Comparison of ENCODE assay signal across 8 mouse cellular contexts in genomic region chr2:4252541-4253291, GRCm38 (mm10).
DNase-seq lines count a peak whose midpoint lies in the region; ATAC-seq and TF ChIP-seq lines count a peak whose summit lies in the region.

No protein-coding gene starts in this region.

- no peak for TF ChIP-seq POLR2A in cerebellum, adult 2 months (IDR thresholded peaks at IDR 0.05; ENCODE audit: borderline replicate concordance, insufficient read depth, low read length)

- peak overlapping the region; percentile 3; the same call in 1 of the 2 replicates for H3K27ac ChIP-seq in liver, embryonic 11.5 days (ENCODE audit: low read depth, low read length)
- peak overlapping the region; percentile 76 for H3K27ac ChIP-seq in heart, embryonic 10.5 days
- H3K27ac ChIP-seq in limb, embryonic 15.5 days = peak overlapping the region; percentile 67
- H3K27ac ChIP-seq in stomach, postnatal 0 days (replicated peaks) = 0 out of 2 replicates have a peak overlapping the region, but pooled peaks have one; percentile 40
- no peak overlapping the region for H3K27ac ChIP-seq in cerebellum, adult 2 months (ENCODE audit: insufficient read depth, low read length)

- H3K4me1 ChIP-seq in liver, embryonic 11.5 days (replicated peaks; ENCODE audit: control insufficient read depth, insufficient read depth, low read length) = no peaks in the 10 kb centered on the region
- peaks cover 23% of the 10 kb centered on the region for H3K4me1 ChIP-seq in heart, embryonic 10.5 days
- peaks cover 16% of the 10 kb centered on the region for H3K4me1 ChIP-seq in limb, embryonic 15.5 days
- no peaks in the 10 kb centered on the region for H3K4me1 ChIP-seq in stomach, postnatal 0 days (replicated peaks; ENCODE audit: control insufficient read depth, insufficient read depth)
- H3K4me1 ChIP-seq in cerebellum, adult 2 months (ENCODE audit: control insufficient read depth, insufficient read depth, low read length) = no peaks in the 10 kb centered on the region

- no peaks in the 10 kb centered on the region for H3K36me3 ChIP-seq in liver, embryonic 11.5 days (ENCODE audit: control insufficient read depth, insufficient read depth, low read length)
- no peaks in the 10 kb centered on the region for H3K36me3 ChIP-seq in heart, embryonic 10.5 days
- no peaks in the 10 kb centered on the region for H3K36me3 ChIP-seq in limb, embryonic 15.5 days
- no peaks in the 10 kb centered on the region for H3K36me3 ChIP-seq in stomach, postnatal 0 days (ENCODE audit: control insufficient read depth, insufficient read depth, low read length)

- H3K4me2 ChIP-seq in liver, embryonic 11.5 days = no peak overlapping the region
- no peak overlapping the region for H3K4me2 ChIP-seq in limb, embryonic 15.5 days
- 0 out of 2 replicates have a peak overlapping the region, but pooled peaks have one; percentile 6 for H3K4me2 ChIP-seq in stomach, postnatal 0 days (replicated peaks; ENCODE audit: low read depth)

- no peak for TF ChIP-seq CTCF in stomach, postnatal 0 days (IDR thresholded peaks at IDR 0.05; ENCODE audit: low read depth)
- TF ChIP-seq CTCF in cerebellum, adult 2 months (IDR thresholded peaks at IDR 0.05; ENCODE audit: borderline replicate concordance, insufficient read depth, low read depth, low read length) = no peak

- no peaks in the 10 kb centered on the region for H3K9me3 ChIP-seq in liver, embryonic 11.5 days (ENCODE audit: control insufficient read depth, low read length)
- H3K9me3 ChIP-seq in heart, embryonic 10.5 days = no peaks in the 10 kb centered on the region
- H3K9me3 ChIP-seq in limb, embryonic 15.5 days = no peaks in the 10 kb centered on the region
- H3K9me3 ChIP-seq in stomach, postnatal 0 days (ENCODE audit: control insufficient read depth, low read length) = no peaks in the 10 kb centered on the region

- no peak for TF ChIP-seq EP300 in stomach, postnatal 0 days (optimal IDR thresholded peaks at IDR 0.05)

- no peak overlapping the region for H3K4me3 ChIP-seq in liver, embryonic 11.5 days (ENCODE audit: low read depth, low read length)
- 0 out of 2 replicates have a peak overlapping the region, but pooled peaks have one; percentile 5 for H3K4me3 ChIP-seq in heart, embryonic 10.5 days
- H3K4me3 ChIP-seq in limb, embryonic 15.5 days = no peak overlapping the region
- H3K4me3 ChIP-seq in stomach, postnatal 0 days (ENCODE audit: low read depth, low read length) = no peak overlapping the region
- no peak overlapping the region for H3K4me3 ChIP-seq in cerebellum, adult 2 months (replicated peaks; ENCODE audit: insufficient read depth, low read depth, low read length)

- no peaks in the 10 kb centered on the region for H3K27me3 ChIP-seq in liver, embryonic 11.5 days (replicated peaks; ENCODE audit: control insufficient read depth, insufficient read depth, low read length)
- H3K27me3 ChIP-seq in heart, embryonic 10.5 days (ENCODE audit: insufficient read depth, poor library complexity, severe bottlenecking) = no peaks in the 10 kb centered on the region; the same call in 1 of the 2 replicates
- no peaks in the 10 kb centered on the region; the same call in 1 of the 2 replicates for H3K27me3 ChIP-seq in limb, embryonic 15.5 days
- H3K27me3 ChIP-seq in stomach, postnatal 0 days (ENCODE audit: control insufficient read depth, insufficient read depth, low read length) = no peaks in the 10 kb centered on the region
- H3K27me3 ChIP-seq in cerebellum, adult 2 months (ENCODE audit: control insufficient read depth, insufficient read depth, low read length) = no peaks in the 10 kb centered on the region

- ATAC-seq in liver, embryonic 11.5 days (replicated peaks; ENCODE audit: low FRiP score) = no peak
- ATAC-seq in limb, embryonic 15.5 days (ENCODE audit: insufficient number of reproducible peaks, low FRiP score, low TSS enrichment, low read depth) = no peak
- ATAC-seq in stomach, postnatal 0 days (ENCODE audit: low FRiP score, low TSS enrichment) = no peak

- H3K9ac ChIP-seq in liver, embryonic 11.5 days (ENCODE audit: low read depth, low read length) = no peak overlapping the region
- no peak overlapping the region for H3K9ac ChIP-seq in limb, embryonic 15.5 days
- H3K9ac ChIP-seq in stomach, postnatal 0 days (ENCODE audit: low read length) = no peak overlapping the region

- no peak for DNase-seq in liver, embryonic 11.5 days (ENCODE audit: low spot score)
- DNase-seq in liver = no peak
- no peak for DNase-seq in heart, embryonic 10.5 days (ENCODE audit: low spot score)
- no peak for DNase-seq in stomach, postnatal 0 days (ENCODE audit: low spot score)
- DNase-seq in cerebellum, adult 2 months = no peak
- DNase-seq in ovary, postnatal 10 days (ENCODE audit: low spot score) = no peak
- DNase-seq in embryo, embryonic 10.5 days (ENCODE audit: low spot score) = no peak

- WGBS in liver, embryonic 11.5 days = 59% methylated on average over 9 of the region's 9 CpGs
- 35% methylated on average over 9 of the region's 9 CpGs for WGBS in heart, embryonic 10.5 days
- WGBS in limb, embryonic 15.5 days = 25% methylated on average over 9 of the region's 9 CpGs
- 31% methylated on average over 9 of the region's 9 CpGs for WGBS in stomach, postnatal 0 days
- WGBS in cerebellum, adult 2 months = 57% methylated on average over 9 of the region's 9 CpGs
